Mouse (Mus musculus) liver, embryonic 15.5 days (tissue): ENCODE results near the gene Mtor. TPM values are rescaled to one million over a fixed set of nuclear protein-coding genes. Genes with fewer than 3 reads are reported as not detected.

Source experiments
- ATAC-seq: fragments of 200-750 bp; cut with Nextera tagmentation; 2 replicates; pipeline ENCODE4 v1.8.0; 2017; ENCODE audit warnings: moderate number of reproducible peaks, mild to moderate bottlenecking, moderate library complexity; ENCODE audit not compliant: insufficient read depth
- H3K27ac ChIP-seq: fragments of 300-500 bp; sonication (generic); replicated peaks from 2 replicates; pipeline ENCODE4 v1.5.1; 2015; ENCODE audit warnings: mild to moderate bottlenecking, inconsistent platforms
- H3K27me3 ChIP-seq: fragments of 300-500 bp; sonication (generic); 2 replicates; pipeline ENCODE4 v1.6.1; 2015; ENCODE audit warnings: mild to moderate bottlenecking, inconsistent platforms
- H3K36me3 ChIP-seq: fragments of 300-500 bp; sonication (generic); replicated peaks from 2 replicates; pipeline ENCODE4 v1.6.1; 2015; ENCODE audit warnings: moderate library complexity, mild to moderate bottlenecking, inconsistent platforms
- H3K4me1 ChIP-seq: fragments of 300-500 bp; sonication (generic); replicated peaks from 2 replicates; pipeline ENCODE4 v1.6.1; 2015; ENCODE audit warnings: inconsistent platforms
- H3K4me2 ChIP-seq: fragments of 300-500 bp; sonication (generic); 2 replicates; pipeline ENCODE4 v1.6.1; 2015; ENCODE audit warnings: moderate library complexity, mild to moderate bottlenecking, inconsistent platforms
- H3K4me3 ChIP-seq: fragments of 300-500 bp; sonication (generic); replicated peaks from 2 replicates; pipeline ENCODE4 v1.5.1; 2015; ENCODE audit warnings: mild to moderate bottlenecking, inconsistent platforms
- H3K9ac ChIP-seq: fragments of 300-500 bp; sonication (generic); 2 replicates; pipeline ENCODE4 v1.6.1; 2015; ENCODE audit warnings: moderate library complexity, mild to moderate bottlenecking, inconsistent platforms
- H3K9me3 ChIP-seq: fragments of 300-500 bp; sonication (generic); replicated peaks from 2 replicates; pipeline ENCODE4 v1.6.1; 2016; ENCODE audit warnings: inconsistent platforms
- WGBS: fragments of 180-500 bp; shearing (Covaris S2); methylation state at CpG from one replicate; pipeline ENCODE4 v1.1.7; 2015; ENCODE audit warnings: mixed read lengths; ENCODE audit not compliant: insufficient replicate concordance; 5-methylcytosine and 5-hydroxymethylcytosine counted together
- polyA plus RNA-seq: library from polyadenylated mRNA; unstranded; fragments of >200 nt; fragmentation: Nextera tagmentation; extraction: Ambion mirVana; gene quantifications from 2 replicates; pipeline ENCODE4 v1.2.1, GENCODE M21; 2015

Gene Mtor
- polyA plus RNA-seq, 1 experiment from 2014 or later = 10.3 TPM

DNA sequence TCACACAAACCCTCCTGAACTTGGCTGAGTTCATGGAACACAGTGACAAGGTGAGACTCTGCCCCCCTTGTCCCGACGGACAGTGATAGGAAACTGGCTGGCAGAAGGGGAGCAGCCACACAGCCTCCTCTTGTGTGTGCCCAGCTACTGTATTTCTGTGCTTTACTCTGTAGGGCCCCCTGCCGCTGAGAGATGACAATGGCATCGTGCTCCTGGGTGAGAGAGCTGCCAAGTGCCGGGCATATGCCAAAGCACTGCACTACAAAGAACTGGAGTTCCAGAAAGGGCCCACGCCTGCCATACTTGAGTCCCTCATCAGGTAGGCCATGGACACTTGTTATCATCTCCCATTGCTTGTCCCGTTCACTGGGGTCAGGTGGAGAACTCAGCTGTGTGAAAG lies 43.0 kb downstream of the Mtor start:
- Histone ChIP-seq H3K27me3 (no peaks in the 10 kb centered on the region), H3K36me3 (peaks cover 82% of the 10 kb centered on the region), H3K4me1 (no peaks in the 10 kb centered on the region), H3K27ac (no peak overlapping the region), H3K4me2 (no peak overlapping the region), H3K9ac (no peak overlapping the region), H3K4me3 (no peak overlapping the region), H3K9me3 (no peaks in the 10 kb centered on the region)
- 78% methylated on average over 7 of the region's 7 CpGs for WGBS
- ATAC-seq = no peak

DNA sequence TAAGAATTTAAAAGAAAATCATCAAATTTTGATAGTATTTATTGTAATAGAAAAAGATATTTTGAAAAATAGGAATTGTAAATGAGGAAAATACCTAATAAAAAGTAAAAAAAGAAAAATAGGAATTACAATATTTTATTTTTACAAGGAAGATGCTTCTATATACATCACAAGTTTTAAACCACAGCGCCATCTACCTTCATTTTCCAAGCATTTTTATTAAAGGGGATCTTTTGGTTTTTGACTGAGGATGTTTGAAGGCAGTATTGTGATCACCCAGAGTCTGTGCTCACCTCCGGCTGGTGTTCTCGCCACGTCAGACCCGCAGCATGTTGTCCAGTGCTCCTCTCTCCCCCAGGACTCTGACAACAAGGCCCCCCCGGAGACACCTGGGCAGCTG lies 46.7 kb downstream of the Mtor start:
- no peak overlapping the region for H3K4me2 ChIP-seq
- H3K36me3 ChIP-seq = peaks cover 70% of the 10 kb centered on the region
- ATAC-seq = no peak
- H3K27ac ChIP-seq = no peak overlapping the region
- H3K9ac ChIP-seq = no peak overlapping the region
- no peaks in the 10 kb centered on the region for H3K27me3 ChIP-seq
- H3K4me1 ChIP-seq = no peaks in the 10 kb centered on the region
- no peak overlapping the region for H3K4me3 ChIP-seq
- 73% methylated on average over 6 of the region's 6 CpGs for WGBS
- H3K9me3 ChIP-seq = no peaks in the 10 kb centered on the region

DNA sequence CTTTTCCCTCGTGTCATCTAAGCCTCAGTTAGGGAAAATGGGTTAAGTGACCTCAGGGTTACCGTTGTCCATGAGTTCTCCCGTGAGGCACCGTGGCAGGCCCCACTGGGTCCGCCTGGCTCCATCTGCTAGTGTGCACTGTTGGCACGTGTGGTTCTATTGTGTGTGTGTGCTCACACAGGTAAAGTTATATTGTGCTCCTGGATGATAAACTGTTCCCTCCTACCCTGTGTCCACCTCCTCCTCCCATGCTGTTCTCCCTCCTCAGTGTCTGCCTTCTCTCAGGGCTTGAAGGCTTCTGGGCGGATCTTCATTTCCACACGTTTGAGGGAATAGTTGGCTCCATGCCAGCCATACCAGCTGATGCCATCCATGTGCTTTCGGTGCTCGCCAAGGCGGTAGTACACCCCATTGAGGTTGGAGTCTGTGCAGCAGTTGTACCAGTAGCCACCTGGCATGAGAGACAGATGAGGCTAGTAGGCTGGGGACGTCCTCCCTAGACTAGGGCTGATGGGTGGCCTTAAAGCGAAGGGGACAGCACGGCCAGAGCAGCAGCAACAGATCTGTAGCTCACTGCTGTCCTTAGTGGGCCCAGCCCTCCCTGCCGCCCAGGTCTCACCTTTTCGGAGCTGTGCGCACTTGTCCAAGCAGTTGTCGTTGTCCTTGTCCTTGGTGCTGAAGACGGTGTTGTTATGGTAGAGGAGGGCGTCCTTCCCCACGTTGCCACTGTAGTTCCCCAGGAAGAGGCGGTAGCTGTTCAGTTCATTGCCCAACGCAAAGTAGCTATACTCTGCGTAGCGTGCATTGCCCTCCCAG lies 47.7 kb downstream of the Mtor start:
- no peak overlapping the region for H3K27ac ChIP-seq
- H3K36me3 ChIP-seq = peaks cover 67% of the 10 kb centered on the region
- no peaks in the 10 kb centered on the region for H3K4me1 ChIP-seq
- H3K9me3 ChIP-seq = no peaks in the 10 kb centered on the region
- H3K4me2 ChIP-seq = no peak overlapping the region
- no peaks in the 10 kb centered on the region for H3K27me3 ChIP-seq
- ATAC-seq = no peak
- H3K9ac ChIP-seq = no peak overlapping the region
- H3K4me3 ChIP-seq = no peak overlapping the region
- WGBS = 83% methylated on average over 25 of the region's 25 CpGs

DNA sequence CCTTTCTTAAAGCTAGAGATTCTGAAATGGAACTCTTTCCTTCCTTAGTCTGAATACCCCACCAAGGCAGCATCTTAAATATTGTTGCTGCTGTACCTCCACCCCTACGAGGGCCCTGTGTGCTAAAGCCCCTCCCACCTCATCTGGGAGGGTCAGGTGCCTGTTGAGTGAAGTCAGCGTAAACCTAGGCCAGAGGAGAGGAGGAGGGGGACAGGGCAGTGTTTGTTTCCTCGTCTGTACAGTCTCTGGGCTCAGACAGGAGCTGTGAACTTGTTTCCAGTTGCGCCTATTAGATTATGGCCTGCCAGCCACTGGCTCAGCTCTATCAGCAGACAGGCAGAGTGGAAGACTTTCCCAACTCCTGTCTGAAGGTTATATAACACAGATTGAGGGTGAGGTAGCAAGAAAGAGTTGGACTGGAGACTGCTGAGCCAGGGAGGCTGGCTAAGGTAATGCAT lies 52.0 kb downstream of the Mtor start, which contains the start of gene Angptl7:
TSS of gene Angptl7 (minus strand) at position 51 of the 458 bp plus-strand sequence.
- 54% methylated on average over 4 of the region's 4 CpGs for WGBS

DNA sequence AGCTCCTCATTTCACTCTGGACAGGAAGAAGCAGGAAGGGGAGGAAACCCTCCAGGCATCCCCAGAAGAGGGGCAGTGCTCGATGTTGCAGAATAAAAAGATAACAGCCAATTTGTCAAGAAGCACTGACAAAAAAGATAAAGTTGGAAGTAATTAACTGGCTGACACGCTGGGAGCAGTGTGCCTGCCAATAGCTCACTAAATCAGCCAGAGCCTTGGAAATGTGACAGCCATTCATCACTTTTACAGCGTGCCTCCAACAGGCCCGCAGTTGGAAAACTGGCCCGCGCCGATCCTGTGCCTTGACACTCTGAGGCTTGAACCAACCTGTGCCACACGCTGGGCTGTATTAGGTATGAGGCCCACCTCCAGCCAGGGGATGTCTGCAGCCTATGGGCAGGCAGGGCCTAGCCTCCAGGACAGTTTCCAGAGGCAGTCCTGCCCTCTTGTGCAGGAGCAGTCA lies 56.1 kb downstream of the Mtor start:
- Histone ChIP-seq H3K9ac (no peak overlapping the region), H3K27me3 (no peaks in the 10 kb centered on the region), H3K36me3 (peaks cover 46% of the 10 kb centered on the region), H3K9me3 (no peaks in the 10 kb centered on the region), H3K4me1 (no peaks in the 10 kb centered on the region), H3K4me3 (no peak overlapping the region), H3K4me2 (no peak overlapping the region), H3K27ac (no peak overlapping the region)
- WGBS = 65% methylated on average over 8 of the region's 8 CpGs
- no peak for ATAC-seq

More for the DNA sequence above, 52.0 kb downstream of the Mtor start, which contains the start of gene Angptl7:
- H3K9me3 ChIP-seq = no peaks in the 10 kb centered on the region
- H3K27me3 ChIP-seq = no peaks in the 10 kb centered on the region
- no peak within 1 kb of the TSS for H3K9ac ChIP-seq
- no peak within 1 kb of the TSS for H3K27ac ChIP-seq
- H3K4me1 ChIP-seq = no peaks in the 10 kb centered on the region
- no peak within 1 kb of the TSS for H3K4me3 ChIP-seq
- no peak for ATAC-seq
- H3K36me3 ChIP-seq = peaks cover 60% of the 10 kb centered on the region
- no peak within 1 kb of the TSS for H3K4me2 ChIP-seq

DNA sequence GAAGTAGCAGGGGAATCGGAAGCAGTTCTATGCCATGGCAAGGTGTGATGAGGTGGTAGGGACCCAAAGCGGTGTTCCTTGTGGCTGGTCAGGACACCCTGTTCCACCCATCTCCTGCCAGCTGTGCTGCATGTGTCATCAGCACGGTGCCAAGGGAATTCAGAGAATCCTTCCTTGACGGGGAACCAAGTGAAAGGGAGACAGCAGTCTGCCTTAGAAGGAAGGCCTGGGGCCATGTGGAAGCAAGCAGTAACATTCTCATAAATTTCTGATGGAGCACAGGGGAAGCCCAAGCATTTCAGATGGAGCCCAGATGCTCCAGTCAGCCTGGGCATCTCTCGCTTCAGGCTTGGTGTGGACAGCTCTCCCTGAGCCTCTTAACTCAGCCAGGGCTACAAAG lies 59.2 kb downstream of the Mtor start:
- WGBS = 75% methylated on average over 5 of the region's 5 CpGs
- Histone ChIP-seq H3K4me2 (no peak overlapping the region), H3K9ac (no peak overlapping the region)

DNA sequence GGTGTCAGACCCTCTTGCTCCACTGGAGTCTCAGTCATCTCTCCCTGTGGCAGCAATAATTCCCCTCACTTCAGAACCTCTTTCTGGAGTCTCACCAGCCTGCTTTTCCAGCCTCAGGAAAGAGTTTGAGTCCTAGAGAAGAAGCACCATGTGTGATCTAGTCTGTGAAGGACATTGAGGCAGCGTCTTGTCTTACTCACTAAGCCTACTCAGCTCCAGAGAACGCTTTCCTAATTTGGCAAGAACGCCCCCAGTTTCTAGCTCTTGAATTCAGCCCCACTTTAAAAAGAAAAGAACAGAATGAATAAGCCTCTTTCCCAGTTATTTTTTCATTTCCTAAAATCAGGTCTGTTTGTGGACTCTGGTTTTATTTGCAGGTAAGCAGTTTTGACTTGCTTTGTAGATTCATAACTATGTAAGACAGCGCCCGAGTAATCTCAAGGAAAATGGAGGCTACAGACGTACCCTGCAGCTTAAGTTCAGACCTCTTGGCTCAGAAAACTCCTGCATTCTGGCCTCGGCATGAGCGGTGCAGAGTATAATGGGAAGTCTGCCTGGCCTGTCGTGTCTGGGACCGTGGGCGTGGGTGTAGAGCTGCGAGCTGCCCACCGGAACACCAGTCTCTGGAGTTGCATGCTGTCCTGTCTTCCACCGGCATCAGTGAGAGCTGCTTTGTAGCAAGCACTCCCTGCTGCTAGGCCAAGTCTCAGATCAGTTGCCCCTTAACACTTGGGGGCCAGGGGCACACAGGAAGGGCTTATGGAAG lies 59.9 kb downstream of the Mtor start:
- Histone ChIP-seq H3K36me3 (peaks cover 28% of the 10 kb centered on the region), H3K9me3 (no peaks in the 10 kb centered on the region), H3K4me2 (no peak overlapping the region), H3K27me3 (no peaks in the 10 kb centered on the region), H3K4me3 (no peak overlapping the region), H3K27ac (no peak overlapping the region), H3K4me1 (no peaks in the 10 kb centered on the region), H3K9ac (no peak overlapping the region)
- no peak for ATAC-seq
- 84% methylated on average over 14 of the region's 14 CpGs for WGBS

More for the DNA sequence above, 59.2 kb downstream of the Mtor start:
- no peak for ATAC-seq
- Histone ChIP-seq H3K36me3 (peaks cover 32% of the 10 kb centered on the region), H3K4me3 (no peak overlapping the region), H3K27me3 (no peaks in the 10 kb centered on the region), H3K4me1 (no peaks in the 10 kb centered on the region), H3K27ac (no peak overlapping the region), H3K9me3 (no peaks in the 10 kb centered on the region)

DNA sequence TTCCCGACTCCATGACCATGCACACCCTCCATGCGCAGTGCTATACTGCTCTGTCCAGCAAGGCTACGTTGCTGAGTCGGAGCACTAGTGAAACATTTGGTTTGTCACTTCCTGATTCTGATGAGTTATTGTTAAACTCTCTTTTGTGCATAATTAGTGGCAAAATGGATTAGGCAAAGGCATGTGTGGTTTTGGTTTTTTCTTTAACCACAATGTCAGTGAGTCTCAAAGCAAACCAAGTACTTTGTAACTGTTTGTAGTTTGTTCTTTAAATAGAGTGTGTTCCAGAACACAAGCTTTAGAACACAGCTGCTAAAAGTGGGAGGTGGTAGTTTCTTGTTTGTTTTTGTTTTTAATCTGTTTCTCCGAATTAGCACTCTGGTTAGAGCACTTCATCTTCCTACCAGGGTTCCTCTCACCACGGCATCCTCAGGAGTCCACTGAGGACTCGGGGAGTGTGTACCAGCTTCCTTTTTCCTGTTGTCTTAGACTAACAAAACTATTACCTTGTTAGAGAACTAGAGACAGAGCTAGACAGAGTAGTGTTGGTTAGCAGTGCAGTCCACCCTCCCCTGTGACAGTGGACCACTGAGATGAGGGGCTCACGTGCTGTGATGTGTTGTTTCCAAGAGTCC lies 61.2 kb downstream of the Mtor start:
- Histone ChIP-seq H3K27ac (no peak overlapping the region), H3K36me3 (peaks cover 34% of the 10 kb centered on the region), H3K9me3 (no peaks in the 10 kb centered on the region), H3K4me2 (no peak overlapping the region), H3K9ac (no peak overlapping the region), H3K4me3 (no peak overlapping the region), H3K4me1 (no peaks in the 10 kb centered on the region), H3K27me3 (no peaks in the 10 kb centered on the region)
- no peak for ATAC-seq
- 60% methylated on average over 8 of the region's 8 CpGs for WGBS

DNA sequence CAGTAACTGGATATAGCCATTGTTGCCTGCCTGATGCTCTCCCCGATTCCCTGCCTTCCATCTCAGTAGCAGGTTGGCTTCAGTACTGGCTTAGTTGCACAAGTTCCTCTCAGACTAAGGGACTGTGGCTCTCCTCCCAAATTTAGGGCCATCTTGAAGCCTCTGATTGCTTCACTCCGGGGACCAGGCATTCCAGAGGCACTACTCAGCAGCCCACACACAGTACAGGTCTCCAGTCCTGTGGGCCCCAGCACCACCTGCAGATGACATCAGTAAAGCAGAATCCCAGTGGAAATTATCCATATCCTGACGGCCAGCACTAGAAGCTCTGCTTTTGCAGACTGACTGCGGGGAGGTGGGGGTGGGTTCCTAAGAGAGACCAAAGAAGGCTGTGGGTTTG lies 62.3 kb downstream of the Mtor start:
- no peak overlapping the region for H3K4me3 ChIP-seq
- WGBS = 80% methylated on average over 4 of the region's 4 CpGs
- no peak overlapping the region for H3K9ac ChIP-seq
- H3K9me3 ChIP-seq = no peaks in the 10 kb centered on the region
- no peaks in the 10 kb centered on the region for H3K4me1 ChIP-seq
- H3K27me3 ChIP-seq = no peaks in the 10 kb centered on the region
- no peak overlapping the region for H3K27ac ChIP-seq
- no peak for ATAC-seq
- H3K36me3 ChIP-seq = peaks cover 41% of the 10 kb centered on the region
- H3K4me2 ChIP-seq = no peak overlapping the region

DNA sequence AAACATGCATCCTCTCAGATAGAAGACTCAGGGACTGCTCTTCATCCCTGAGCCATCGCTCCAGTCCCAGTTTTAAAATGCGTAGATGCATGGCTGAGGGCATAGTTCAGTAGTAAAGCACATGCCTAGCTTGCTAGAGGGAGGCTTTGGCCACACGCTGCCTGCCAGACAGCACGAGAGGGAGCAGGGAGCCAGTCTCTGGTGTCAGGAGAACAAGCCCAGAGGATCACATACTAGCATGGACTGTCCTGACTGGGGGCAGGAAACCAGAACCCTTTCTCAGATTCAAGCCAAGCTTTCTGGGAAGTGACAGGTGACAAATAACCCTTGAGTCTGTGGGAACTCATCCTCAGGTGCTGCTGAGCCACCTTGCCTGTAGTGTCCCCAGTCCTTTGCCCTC lies 62.9 kb downstream of the Mtor start:
- Histone ChIP-seq H3K27me3 (no peaks in the 10 kb centered on the region), H3K4me1 (no peaks in the 10 kb centered on the region), H3K9me3 (no peaks in the 10 kb centered on the region), H3K27ac (no peak overlapping the region), H3K4me3 (no peak overlapping the region), H3K9ac (no peak overlapping the region), H3K36me3 (peaks cover 44% of the 10 kb centered on the region), H3K4me2 (no peak overlapping the region)
- ATAC-seq = no peak
- 85% methylated on average over 4 of the region's 4 CpGs for WGBS

DNA sequence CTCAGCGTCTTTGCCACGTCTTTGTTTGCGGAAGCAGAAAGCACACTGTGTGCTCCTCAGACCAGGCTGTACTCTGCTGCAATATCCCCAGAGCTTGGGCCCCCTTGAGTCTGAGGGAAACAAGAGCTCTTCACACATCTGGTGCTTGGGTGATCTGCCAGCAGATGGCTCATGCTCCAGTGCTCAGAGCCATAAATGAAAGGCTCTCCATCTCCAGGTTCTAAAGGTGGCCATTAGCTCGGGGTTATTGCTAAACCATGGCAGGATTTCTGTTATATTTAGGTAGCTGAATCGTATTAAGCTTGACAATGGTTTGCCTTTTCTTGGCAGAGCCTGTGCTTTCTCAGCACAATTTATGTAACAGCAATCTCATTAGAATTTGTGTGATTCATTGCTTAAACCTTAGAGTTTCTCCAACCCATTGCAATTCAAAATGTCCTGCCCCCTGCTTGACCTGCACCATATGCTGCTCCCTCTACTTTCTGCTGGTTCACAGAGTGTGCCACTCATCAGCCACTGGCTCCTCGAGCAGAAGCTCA lies 64.7 kb downstream of the Mtor start:
- Histone ChIP-seq H3K27ac (no peak overlapping the region), H3K9ac (no peak overlapping the region), H3K9me3 (no peaks in the 10 kb centered on the region), H3K27me3 (no peaks in the 10 kb centered on the region), H3K36me3 (peaks cover 58% of the 10 kb centered on the region), H3K4me3 (no peak overlapping the region), H3K4me2 (no peak overlapping the region), H3K4me1 (no peaks in the 10 kb centered on the region)
- no peak for ATAC-seq
- 66% methylated on average over 6 of the region's 6 CpGs for WGBS
